In genomic region chr16:38522129-38523084, GRCm38 (mm10) we compare ENCODE assay signal across 8 mouse cellular contexts. TPM values are rescaled to one million over a fixed set of nuclear protein-coding genes. Genes with fewer than 3 reads are reported as not detected.
DNase-seq lines count a peak whose midpoint lies in the region; ATAC-seq lines count a peak whose summit lies in the region.

TSS of gene Timmdc1 (minus strand) at chr16:38522663.

- peak within 1 kb of the TSS; percentile 96 for H3K27ac ChIP-seq in hindbrain, embryonic 12.5 days

- peak; percentile 95 for DNase-seq in NIH3T3 (ENCODE audit: low read depth)
- peak; percentile 98 for DNase-seq in cerebellum, postnatal 10 days
- peak; percentile 94 to 95 for DNase-seq in frontal cortex, postnatal 10 days (ENCODE audit: low spot score in 2 of 2)
- peak; percentile 93 to 97 for DNase-seq in layer of hippocampus, postnatal 14 days (ENCODE audit: low spot score in 2 of 2)
- DNase-seq in lung, postnatal 14 days: peak; percentile 95
- peak; percentile 91 for DNase-seq in retina, adult 2 months (ENCODE audit: low read depth, low spot score)
- peak; percentile 96 to 97 for DNase-seq in thymus, postnatal 36 days

- no peaks in the 10 kb centered on the region for H3K27me3 ChIP-seq in hindbrain, embryonic 12.5 days

- no peaks in the 10 kb centered on the region for H3K9me3 ChIP-seq in hindbrain, embryonic 12.5 days (replicated peaks)

- peak within 1 kb of the TSS; percentile 61 for H3K4me2 ChIP-seq in hindbrain, embryonic 12.5 days (replicated peaks)

- H3K4me1 ChIP-seq in hindbrain, embryonic 12.5 days: peaks cover 12% of the 10 kb centered on the region

- peak within 1 kb of the TSS; percentile 74 for H3K4me3 ChIP-seq in hindbrain, embryonic 12.5 days

- under 1% methylated on average over 73 of the region's 73 CpGs for WGBS in hindbrain, embryonic 12.5 days

- peaks cover 39% of the 10 kb centered on the region for H3K36me3 ChIP-seq in hindbrain, embryonic 12.5 days

- peak within 1 kb of the TSS; percentile 80 for H3K9ac ChIP-seq in hindbrain, embryonic 12.5 days

- ATAC-seq in hindbrain, embryonic 12.5 days (ENCODE audit: low FRiP score): peak; percentile 99

RNA-seq across cellular contexts. Expression of gene Timmdc1, which starts in this region (rescaled TPM):
- 31.6 and 35.1 TPM in 2 replicates for polyA plus RNA-seq in hindbrain, embryonic 12.5 days (2016; fragmentation: Nextera tagmentation; extraction: Ambion mirVana)
- total RNA-seq in layer of hippocampus, postnatal 14 days (2021): 10 to 100 TPM; 29.6 to 34.4 TPM

Comparison
In these comparisons a context has a peak if more than half of its experiments do, and no peak if none do; other contexts are left out.
1. Peak in every context shown above with its lines: DNase-seq, ATAC-seq, H3K4me3 ChIP-seq and H3K27ac ChIP-seq.